Mouse (Mus musculus) kidney, adult 11 months (tissue): Measurements from ENCODE around the gene C8g.

Experiments
- DNase-seq: peaks from one replicate; pipeline ENCODE4 v3.0.0; 2022

The C8g gene

DNA sequence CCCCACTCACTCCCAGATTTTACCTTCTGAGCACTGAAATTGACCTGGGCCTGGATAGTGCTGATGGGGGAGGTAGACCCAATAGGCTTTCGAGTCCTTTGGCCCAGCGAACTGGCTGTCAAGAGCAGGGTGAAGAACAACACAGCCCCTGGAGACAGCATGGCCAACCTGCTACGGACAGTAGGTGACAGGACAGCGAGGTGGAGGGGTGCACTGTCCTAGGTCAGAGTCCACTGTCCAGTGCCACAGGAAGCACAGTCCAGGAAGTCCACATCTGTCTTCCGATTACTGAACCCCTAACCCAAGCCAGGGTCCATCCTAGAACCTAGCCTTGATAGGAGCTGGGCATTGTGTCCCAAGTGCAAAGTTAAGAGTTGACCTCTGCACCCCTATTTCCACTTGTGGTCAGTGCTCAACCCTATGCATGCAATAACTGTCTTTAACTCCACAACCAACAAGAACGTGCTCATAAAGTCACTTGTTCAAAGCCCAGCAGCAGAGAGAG is 1.4 kb downstream of the C8g start:
- DNase-seq, result no peak

DNA sequence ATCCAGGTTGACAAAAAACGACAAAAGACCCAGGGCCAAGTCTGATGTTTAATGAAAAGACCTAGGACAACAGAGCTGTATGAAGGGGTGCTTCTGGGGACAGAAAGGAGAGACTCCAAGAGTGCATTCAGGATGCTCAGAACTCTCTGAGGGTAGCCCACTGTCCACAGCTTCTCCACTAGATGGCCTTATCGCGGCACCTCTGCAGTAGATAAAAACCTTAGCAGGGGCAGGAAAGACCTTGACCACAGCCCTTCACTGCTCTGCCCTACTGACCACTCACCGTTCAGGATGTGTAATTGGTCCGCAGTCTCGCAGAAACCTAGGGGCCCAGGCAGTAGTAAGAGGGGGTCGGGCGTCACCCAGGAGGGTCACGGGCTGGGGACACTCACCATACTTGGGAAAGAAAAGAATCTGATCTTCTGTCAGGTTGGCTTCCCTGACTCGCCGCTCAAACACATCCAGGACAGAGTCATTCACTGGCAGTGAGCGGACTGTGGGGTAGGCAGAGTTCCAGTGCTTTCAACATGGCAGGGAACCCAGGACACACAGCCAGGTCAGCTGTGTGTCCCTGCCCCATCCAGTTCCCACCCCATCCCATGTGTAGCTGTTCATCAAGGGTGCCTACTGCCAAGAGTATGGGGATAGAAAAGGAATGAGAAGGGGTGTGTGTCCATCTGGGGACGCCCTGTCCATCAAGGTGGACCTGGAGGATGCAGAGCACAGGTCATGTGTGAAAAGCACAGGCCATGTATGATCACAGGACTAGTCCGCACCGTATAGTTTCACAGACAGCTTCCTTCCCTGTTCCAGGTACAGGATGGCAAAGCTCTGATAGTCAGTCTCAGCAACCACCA is 2.7 kb downstream of the C8g start:
- DNase-seq, result no peak

DNA sequence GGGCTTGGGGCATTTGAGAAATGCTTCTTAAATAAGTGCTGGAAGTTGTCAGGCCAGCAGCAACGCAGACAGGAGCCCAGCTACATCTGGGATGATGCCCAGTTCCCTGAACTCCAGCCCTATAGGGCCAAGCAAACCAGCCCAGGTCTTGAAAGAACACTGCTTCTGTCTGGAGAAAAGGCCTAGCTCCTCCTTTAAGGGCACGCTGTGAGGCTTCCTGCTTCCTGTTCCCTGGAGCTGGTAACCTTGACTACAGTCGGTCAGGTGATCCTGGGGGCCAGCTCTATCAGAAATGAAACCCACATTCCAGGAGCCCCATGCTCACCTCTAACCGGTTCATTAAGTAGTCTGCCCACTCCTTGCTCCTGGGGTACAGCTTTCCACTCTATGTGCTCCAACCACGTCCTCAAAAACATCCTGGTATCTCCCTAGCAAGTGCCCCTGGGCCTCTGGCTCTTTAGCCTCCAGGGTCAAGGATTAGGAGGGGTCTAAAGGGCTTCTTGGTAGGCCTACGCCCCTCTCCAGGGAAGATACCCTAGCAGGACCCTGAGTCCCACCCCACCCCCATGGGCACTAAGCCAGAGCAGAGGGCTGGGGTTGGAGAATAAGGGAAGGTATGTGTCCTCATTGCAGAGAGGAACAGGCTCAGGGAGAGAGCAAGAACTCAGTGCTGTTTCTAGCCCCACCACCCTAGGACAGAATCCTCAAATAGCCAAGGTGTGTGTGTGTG is 3.5 kb downstream of the C8g start:
- no peak for DNase-seq

DNA sequence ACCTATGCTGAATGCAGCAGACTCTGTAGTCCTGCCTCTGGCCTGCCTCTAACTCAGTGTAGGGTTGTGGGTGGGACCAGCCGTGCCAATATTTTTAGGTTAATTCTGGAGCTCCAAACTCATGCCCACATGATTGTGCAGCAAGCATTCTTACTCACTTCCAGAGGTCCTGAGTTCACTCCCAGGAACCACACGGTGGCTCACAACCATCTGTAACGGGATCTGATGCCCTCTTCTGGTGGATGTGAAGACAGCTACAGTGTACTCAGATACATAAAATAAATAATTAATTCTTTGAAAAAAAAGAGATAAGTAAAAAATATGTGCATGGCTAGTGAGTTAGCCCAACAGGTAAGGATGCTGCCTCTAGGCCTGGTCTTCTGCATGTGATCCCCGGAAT is 5.1 kb downstream of the C8g start:
- no peak for DNase-seq

DNA sequence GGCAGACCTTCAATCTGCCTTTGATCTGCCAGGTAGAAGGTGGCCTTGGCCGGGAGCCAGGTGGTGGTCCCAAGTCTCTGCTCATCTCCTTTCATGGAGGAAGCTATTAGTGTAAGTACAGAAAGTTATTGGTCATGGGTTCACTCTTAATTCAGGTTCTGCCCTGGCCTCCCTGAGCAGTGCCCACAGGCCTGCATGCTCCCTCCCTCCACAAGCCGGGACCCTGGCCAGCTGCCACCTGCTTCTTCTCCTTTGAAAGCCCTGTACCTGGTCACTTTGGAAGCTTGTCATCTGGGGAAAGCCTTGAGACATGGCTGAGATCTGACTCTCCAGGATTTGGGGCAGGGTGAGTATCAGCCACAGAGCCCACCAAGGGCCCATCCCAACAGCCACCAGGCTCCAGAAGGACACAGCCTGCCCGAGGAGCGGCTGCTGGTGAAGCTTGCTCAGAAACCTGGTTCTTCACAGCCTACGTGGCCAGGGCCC is 8.0 kb downstream of the C8g start, which contains the start of gene Lcn12:
TSS of gene Lcn12 (minus strand) at position 436 of the 486 bp plus-strand sequence.
- DNase-seq, result no peak

DNA sequence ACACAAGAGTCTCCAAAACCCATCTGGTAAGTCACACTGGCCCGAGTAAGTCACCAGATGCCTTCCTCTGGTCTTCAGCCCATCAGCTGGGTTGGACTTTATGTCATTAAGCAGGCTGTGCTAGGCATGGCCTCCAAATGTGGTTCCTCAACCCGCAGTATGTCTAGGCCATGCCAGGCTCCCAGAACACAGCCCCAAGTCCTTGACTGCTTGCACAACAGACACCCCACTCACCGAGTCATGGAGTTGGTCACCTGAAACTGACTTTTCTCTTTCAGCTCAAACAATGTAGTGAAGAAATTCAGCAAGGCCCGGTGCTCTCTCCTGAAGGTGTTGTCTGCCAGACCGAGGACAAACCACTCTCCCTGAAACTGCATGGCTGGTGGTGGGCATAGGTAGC is 8.5 kb downstream of the C8g start:
- DNase-seq, result no peak

DNA sequence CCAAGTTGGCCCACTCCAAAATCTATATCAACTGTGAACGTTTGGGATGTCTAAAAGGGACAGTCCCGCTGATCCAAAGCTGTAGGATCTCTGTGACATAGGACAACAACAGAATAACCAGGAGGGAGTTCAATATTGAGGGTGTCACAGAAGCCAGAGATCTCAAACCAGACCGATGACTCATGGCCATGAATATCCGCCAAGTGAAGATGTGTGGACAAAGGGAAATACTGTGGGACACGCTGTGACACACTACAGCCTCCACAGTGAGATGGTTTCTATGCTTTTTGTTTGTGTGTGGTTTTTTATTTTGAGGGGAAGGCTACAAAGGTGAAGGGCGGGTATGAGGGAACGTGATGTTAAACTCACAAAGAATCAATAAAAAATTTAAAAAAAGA is 12.8 kb downstream of the C8g start:
- no peak for DNase-seq

DNA sequence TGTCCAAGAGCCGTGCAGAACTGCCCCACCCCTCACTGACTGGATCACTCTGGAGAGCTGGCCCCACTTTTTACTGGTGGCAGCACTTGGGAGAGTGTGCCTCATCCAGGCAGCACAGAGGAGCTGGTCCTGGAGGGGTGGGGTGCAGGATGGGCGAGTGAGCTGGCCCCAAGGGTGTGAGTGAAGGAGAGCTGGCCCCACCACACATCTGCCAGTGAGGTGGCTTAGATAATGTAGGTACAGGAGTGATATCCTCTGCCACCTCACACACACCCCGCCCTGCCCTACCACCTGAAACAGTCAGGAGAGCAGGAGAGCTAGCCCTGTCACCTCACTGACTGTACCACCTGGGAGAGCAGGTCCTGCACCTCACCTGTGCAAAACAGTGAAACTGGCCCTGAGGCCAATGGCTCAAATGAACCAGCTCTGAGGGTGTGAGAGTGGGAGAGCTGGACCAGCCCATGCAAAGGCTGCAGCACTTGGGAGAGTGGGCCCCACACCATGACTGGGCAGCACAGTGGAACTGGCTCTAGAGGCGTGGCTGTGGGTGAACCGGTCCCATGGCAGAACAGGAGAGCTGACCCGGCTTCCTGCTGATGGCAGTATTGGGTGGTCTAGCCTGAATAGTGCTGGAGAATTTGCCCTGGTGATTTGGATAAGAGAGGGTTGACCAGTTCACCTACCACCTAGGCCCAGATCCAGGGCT is 13.4 kb downstream of the C8g start:
- DNase-seq, result no peak

DNA sequence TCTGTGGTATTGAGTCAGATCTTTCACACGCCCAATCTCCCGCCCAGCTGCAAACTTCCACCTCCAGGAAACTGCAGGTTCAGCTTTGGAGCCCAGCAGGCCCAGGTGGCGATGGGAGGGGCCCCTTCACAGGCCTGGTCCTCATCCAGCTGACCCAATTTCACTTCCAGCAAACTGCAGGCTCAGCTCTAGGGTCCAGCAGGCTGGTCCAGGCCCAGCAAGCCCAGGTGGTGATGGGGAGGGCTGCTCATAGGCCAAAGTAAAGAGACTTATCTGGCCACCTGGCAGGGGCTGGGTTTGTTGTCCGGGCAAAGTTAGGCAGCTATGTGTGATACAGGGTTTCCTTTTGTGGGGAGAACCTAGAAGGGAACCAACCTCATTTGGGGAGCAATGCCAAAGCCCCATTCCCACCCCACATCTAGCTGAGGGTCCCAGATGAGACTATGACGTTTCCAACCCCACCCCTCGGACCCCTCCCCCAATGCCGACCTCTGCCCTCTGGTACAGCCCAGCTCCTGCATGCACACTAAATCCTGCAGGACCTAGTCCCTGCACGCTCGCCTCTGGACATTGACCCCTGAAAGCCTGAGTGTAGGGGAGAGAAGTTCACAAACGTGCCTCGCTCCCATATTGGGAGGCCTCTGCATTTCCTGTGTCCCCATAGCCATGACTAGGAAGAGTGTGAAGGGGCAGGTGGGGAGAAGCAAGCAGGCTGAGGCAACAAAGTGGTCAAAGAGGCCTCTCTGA is 16.4 kb downstream of the C8g start:
- peak; percentile 76 for DNase-seq

DNA sequence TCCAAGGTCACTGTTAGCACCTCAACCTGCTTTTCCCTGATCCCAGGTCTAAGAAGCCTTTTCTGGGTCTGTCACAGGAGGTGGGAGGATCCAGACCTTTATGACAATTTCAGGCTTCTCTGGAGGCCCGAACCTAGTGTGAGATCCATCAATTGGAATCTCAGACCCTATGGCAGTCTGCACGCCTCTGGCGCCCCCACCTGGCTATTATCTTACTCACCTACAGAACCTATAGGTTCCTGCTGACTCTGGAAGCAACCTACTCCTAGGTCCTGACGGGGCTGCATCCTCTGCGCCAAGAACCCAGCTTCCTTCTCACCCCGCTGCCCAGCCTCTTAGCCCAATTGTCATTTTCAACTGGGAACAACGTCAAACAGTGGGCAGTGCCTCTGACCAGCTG is 18.6 kb downstream of the C8g start:
- no peak for DNase-seq

DNA sequence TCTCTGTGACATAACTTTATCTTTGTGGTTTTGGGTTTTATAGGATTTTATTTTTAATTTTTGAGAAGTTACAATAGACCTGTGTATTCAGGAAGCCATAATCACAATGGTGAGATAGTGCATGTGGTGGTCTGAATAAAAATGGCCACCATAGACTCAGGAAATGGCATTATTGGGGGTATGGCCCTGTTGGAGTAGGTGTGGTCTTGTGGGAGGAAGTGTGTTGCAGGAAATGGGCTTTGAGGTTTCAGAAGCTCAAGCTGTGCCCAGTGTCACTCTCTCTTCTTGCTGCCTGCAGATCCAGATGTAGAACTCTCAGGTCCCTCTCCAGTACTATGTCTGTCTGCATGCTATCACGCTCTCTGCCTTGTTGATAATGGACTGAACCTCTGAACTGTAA is 21.0 kb downstream of the C8g start:
- no peak for DNase-seq

DNA sequence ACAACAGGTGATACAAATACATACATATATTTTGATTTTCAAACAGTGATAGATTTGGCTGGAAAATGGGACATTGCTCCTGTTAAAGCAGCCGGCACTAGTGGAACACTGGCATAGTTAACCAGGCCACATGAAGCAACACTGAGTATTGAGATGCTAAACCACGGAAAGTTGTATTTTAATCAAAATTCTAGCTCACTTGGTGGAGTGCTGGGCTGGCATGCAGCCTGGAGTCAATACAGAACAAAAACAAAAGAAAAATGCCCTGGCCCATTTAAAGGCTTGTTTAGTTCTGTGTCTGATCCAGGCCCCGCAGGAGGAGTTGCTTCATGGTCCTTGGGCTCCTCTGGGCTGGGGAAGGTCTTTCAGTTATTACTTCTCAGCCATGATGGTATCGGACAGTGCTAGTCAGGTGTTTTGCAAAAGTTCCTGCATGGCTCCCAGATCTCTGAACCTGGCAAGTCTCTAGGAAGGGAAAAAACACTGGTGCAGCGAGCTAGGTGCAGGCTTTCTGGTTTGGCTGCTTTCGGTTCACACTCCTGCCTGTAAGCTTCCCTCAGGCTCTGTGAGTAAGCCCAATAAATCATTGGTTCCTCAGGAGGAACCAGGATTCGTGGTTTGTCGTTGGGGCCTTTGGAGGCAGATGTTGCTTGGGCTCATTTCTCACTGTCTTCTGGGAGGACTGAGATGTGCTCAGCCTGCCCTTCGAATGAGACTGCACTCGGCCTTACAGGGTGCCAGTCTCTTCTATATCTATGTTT is 21.8 kb downstream of the C8g start:
- no peak for DNase-seq

DNA sequence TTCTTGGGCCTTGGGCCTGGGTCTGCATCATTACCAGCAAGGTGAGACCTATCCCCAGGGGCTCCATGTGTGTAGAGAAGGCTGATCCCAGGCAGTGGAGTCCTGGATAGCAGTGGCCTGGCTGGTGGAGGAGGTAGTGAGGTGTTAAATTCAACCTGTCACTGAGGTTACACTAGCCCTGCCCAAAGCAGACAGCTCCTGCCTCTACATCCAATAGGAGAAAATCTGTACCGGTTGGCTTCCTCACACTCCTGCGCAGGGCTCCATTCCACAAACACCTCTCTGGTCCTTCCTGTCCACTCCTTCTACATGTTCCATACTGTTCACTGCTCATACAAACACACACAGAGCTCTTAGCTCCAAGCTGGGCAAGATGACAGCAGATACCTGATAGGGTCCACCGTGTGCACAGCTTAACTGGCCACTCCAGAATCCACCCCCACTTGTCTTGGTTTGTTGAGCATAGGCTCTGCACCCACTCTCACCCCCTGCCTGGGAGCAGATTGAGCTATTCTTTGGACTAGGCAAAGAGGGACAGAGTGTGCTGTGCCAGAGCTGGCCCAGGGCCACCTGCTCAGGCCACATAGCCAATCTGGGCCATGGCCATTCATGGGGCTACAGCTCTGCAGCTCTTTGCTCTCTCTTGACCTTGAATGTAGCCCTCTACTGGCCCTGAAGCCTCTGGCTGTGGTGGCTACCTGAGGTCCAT is 23.4 kb downstream of the C8g start:
- DNase-seq, result no peak

DNA sequence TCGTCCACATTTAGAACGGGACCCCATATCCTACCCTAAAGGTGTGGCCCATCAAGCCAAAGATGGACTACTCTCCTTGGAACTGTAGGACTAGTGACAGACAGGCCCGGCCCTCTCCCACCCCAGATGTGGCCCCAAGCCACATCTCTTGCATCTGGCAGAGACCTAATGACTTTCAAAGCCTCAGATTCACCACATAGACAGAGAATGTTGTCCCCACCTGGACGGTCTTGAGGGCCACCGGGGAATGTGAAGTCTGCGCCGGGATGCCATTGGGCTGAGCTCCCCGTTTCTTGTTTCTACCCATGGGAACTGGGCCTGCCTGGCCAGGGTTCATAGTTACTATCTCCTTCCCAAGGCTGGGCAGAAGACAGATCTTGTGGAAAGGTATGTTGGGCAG is 24.0 kb downstream of the C8g start:
- no peak for DNase-seq

DNA sequence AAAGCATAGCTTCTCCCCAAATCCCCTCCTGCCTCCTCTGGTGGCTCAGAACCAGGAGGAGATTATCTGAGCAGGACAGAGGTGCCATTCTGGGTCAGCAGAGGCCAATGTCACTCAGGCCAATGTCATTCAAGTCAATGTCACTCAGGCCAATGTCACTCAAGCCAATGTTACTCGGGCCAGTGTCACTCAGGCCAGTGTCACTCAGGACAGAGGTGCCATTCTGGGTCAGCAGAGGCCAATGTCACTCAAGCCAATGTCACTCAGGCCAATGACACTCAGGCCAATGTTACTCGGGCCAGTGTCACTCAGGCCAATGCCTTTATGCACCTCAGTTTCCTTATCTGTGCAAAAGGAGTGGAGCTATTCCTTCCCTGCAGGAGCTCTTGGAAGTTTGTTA is 29.0 kb downstream of the C8g start:
- no peak for DNase-seq

DNA sequence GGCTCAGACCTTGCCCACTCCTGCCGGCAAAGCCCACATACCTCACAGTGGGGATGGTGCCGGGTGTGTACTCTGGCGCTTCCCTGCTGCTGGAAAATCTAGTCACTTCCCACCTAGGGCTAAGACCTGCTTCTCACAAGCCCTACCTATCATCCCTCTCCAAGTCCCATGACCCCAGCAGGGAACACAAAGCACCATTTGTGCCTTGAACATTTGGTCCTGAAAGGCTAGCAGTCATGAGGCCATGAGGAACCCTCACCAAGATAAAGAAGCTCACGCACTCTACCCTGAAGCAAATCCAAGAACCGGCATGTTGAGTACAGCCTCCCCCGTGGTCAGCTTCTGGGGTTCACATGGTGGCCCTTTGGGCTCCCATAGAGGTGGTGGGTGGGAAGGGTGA is 31.6 kb downstream of the C8g start, which contains the start of gene Ptgds:
TSS of gene Ptgds (minus strand) at position 78 of the 400 bp plus-strand sequence.
- no peak for DNase-seq

DNA sequence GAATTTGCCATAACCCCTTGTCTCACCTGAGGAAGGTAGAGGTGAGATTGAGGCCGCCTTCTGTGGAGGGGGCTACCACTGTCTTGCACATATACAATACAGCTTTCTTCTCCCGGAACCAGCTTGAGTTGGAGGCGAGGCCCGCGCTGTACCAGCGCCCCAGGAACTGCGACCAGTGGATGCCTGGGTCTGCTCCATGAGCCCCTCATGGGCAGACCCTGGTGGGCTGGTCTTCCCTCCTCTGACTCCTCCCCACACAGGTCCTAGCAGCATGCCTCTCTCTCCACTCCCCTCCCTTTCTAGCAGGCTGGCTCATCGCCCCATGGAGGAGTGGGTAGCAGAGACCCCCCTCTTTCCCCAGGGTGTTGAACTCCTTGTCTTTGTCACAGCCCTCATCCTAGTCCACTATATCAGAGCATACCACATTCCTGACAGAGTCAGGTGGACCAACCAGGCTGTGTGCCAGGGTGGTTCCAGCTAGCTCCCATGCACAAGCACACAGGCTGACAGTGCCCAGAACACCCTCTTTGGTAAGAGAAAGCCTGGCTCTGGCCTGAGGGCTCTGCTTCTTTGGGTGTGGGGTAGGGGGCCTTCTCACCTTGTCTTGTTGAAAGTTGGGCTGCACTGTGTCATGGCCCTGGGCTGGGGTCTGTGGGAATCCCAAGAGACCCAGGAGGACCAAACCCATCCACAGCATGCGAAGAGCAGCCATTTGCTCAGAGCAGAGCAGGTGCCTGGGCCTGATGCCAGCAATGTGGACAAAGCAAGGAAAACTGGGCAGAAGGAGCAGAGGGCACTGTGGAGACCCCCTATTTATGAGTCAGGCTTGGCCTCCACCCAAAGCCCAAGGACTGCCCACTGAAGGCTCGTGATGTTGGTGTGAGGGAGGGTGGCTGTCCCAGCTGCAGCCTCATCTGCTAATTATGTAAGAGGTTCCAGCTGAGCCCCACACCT is 32.3 kb downstream of the C8g start:
- peak; percentile 71 for DNase-seq

DNA sequence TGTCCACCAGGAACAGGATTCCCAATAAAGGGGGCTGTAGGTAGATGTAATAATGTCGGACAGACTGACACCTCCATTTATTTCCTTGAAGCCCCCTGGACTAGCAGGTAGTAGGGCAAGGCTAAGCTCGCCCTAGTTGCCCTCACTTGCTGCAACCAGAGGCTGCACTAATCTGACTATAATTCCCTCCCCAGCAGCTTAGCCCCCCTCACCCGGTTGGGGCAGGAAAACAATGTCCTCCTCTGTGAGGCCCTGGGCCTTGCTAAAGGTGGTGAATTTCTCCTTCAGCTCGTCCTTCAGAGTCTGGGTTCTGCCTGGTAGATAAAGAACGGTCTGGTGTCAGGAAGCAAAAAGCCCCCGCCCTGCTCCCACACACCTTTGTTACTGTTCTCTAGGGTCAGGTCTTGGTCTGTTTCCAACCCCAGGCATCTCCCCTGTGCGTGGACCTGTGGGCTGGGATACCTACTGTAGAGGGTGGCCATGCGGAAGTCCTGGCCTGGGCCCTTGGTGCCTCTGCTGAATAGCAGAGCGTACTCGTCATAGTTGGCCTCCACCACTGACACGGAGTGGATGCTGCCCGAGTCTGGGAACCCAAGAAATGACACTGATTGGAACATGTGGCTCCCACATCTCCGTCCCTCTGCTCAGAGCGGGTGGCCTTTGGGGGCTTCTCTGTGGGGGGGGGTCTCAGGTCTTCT is 33.8 kb downstream of the C8g start:
- no peak for DNase-seq
